Mouse (Mus musculus) midbrain, embryonic 15.5 days (tissue): ENCODE data around the gene Mrps31. TPM values are rescaled to one million over a fixed set of nuclear protein-coding genes. Genes with fewer than 3 reads are reported as not detected.

ENCODE experiments used
- ATAC-seq: fragments of 200-750 bp; cut with Nextera tagmentation; replicated peaks from 2 replicates; pipeline ENCODE4 v1.8.0; 2017; ENCODE audit warnings: moderate TSS enrichment
- H3K27ac ChIP-seq: fragments of 300-500 bp; sonication (generic); 2 replicates; pipeline ENCODE4 v1.5.1; 2015; ENCODE audit warnings: mild to moderate bottlenecking, inconsistent platforms
- H3K27me3 ChIP-seq: fragments of 300-500 bp; sonication (generic); replicated peaks from 2 replicates; pipeline ENCODE4 v1.6.1; 2015; ENCODE audit warnings: inconsistent platforms
- H3K36me3 ChIP-seq: fragments of 300-500 bp; sonication (generic); replicated peaks from 2 replicates; pipeline ENCODE4 v1.6.1; 2015; ENCODE audit warnings: inconsistent platforms
- H3K4me1 ChIP-seq: fragments of 300-500 bp; sonication (generic); 2 replicates; pipeline ENCODE4 v1.6.1; 2015; ENCODE audit warnings: inconsistent platforms
- H3K4me2 ChIP-seq: fragments of 300-500 bp; sonication (generic); 2 replicates; pipeline ENCODE4 v1.6.1; 2015; ENCODE audit warnings: inconsistent platforms, mild to moderate bottlenecking, moderate library complexity
- H3K4me3 ChIP-seq: fragments of 300-500 bp; sonication (generic); 2 replicates; pipeline ENCODE4 v1.5.1; 2015; ENCODE audit warnings: mild to moderate bottlenecking, inconsistent platforms
- H3K9ac ChIP-seq: fragments of 300-500 bp; sonication (generic); 2 replicates; pipeline ENCODE4 v1.6.1; 2015; ENCODE audit warnings: mild to moderate bottlenecking, inconsistent platforms
- H3K9me3 ChIP-seq: fragments of 300-500 bp; sonication (generic); 2 replicates; pipeline ENCODE4 v1.6.1; 2016; ENCODE audit warnings: inconsistent platforms
- WGBS: fragments of 180-500 bp; shearing (Covaris S2); methylation state at CpG from one replicate; pipeline ENCODE4 v1.1.7; 2015; ENCODE audit warnings: mixed read lengths; 5-methylcytosine and 5-hydroxymethylcytosine counted together
- polyA plus RNA-seq: library from polyadenylated mRNA; unstranded; fragments of >200 nt; fragmentation: Nextera tagmentation; extraction: Ambion mirVana; gene quantifications from 2 replicates; pipeline ENCODE4 v1.2.1, GENCODE M21; 2015

Gene Mrps31
- 31.6 TPM in 2 replicates for polyA plus RNA-seq

- ATAC-seq = peak; percentile 97
These were observed at the start of gene Mrps31 for GRCm38 (mm10) chr8:22411282-22411702. TSS of gene Mrps31 (plus strand) at chr8:22411361.

GRCm38 (mm10) chr8:22376311-22376710 is 34.9 kb upstream of the Mrps31 start:
- Histone ChIP-seq H3K36me3 (no peaks in the 10 kb centered on the region), H3K4me1 (no peaks in the 10 kb centered on the region), H3K9me3 (no peaks in the 10 kb centered on the region), H3K4me2 (no peak overlapping the region), H3K27me3 (no peaks in the 10 kb centered on the region), H3K27ac (no peak overlapping the region), H3K9ac (no peak overlapping the region), H3K4me3 (no peak overlapping the region)
- ATAC-seq = no peak
- WGBS = 91% methylated on average over 5 of the region's 5 CpGs

More at GRCm38 (mm10) chr8:22411282-22411702, at the start of gene Mrps31:
- WGBS = 0% methylated on average over 25 of the region's 25 CpGs
- Histone ChIP-seq H3K9ac (peak within 1 kb of the TSS; percentile 77), H3K4me2 (peak within 1 kb of the TSS; percentile 70), H3K27ac (peak within 1 kb of the TSS; percentile 78), H3K9me3 (no peaks in the 10 kb centered on the region), H3K36me3 (0 out of 2 replicates have a peak, but pooled peaks cover 9% of the 10 kb centered on the region), H3K27me3 (no peaks in the 10 kb centered on the region), H3K4me1 (peaks cover 19% of the 10 kb centered on the region), H3K4me3 (peak within 1 kb of the TSS; percentile 80)

GRCm38 (mm10) chr8:22376903-22377302 is 34.3 kb upstream of the Mrps31 start:
- ATAC-seq = no peak; the same call in 1 of the 2 replicates
- H3K9ac ChIP-seq = no peak overlapping the region
- WGBS = 46% methylated on average over 5 of the region's 5 CpGs

DNA sequence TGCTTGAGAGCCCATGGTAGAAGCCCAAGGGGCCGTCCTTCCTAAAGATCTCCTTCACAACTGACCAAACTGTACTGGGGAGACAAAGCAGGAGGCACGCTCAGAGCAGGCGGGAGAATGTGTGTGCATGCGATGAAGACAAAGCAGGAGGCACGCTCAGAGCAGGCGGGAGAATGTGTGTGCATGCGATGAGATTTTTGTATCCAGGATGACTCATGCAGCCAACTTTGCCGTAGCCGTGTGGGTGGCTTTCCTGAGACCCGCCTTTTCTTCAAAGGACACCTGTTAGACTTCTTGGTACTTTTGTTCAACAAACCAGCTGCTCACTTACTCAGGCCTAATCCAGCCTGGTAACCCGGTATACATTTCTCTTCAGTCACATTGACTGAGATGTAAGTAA is 30.2 kb upstream of the Mrps31 start:
- Histone ChIP-seq H3K9me3 (no peaks in the 10 kb centered on the region), H3K27ac (no peak overlapping the region), H3K27me3 (no peaks in the 10 kb centered on the region), H3K36me3 (no peaks in the 10 kb centered on the region), H3K4me2 (no peak overlapping the region), H3K4me1 (no peaks in the 10 kb centered on the region), H3K4me3 (no peak overlapping the region), H3K9ac (no peak overlapping the region)
- 95% methylated on average over 11 of the region's 11 CpGs for WGBS
- ATAC-seq = no peak

More at GRCm38 (mm10) chr8:22376903-22377302, 34.3 kb upstream of the Mrps31 start:
- Histone ChIP-seq H3K27ac (no peak overlapping the region), H3K4me2 (no peak overlapping the region), H3K9me3 (no peaks in the 10 kb centered on the region), H3K27me3 (no peaks in the 10 kb centered on the region), H3K4me3 (no peak overlapping the region), H3K4me1 (no peaks in the 10 kb centered on the region), H3K36me3 (no peaks in the 10 kb centered on the region)

- no peak overlapping the region for H3K4me2 ChIP-seq
- ATAC-seq = no peak
- H3K9ac ChIP-seq = no peak overlapping the region
- no peak overlapping the region for H3K4me3 ChIP-seq
- H3K27me3 ChIP-seq = no peaks in the 10 kb centered on the region
- WGBS = 84% methylated on average over 19 of the region's 19 CpGs
- H3K9me3 ChIP-seq = no peaks in the 10 kb centered on the region
- no peaks in the 10 kb centered on the region for H3K36me3 ChIP-seq
- no peaks in the 10 kb centered on the region for H3K4me1 ChIP-seq
- no peak overlapping the region for H3K27ac ChIP-seq
These were observed 28.2 kb upstream of the Mrps31 start for GRCm38 (mm10) chr8:22382824-22383595.

DNA sequence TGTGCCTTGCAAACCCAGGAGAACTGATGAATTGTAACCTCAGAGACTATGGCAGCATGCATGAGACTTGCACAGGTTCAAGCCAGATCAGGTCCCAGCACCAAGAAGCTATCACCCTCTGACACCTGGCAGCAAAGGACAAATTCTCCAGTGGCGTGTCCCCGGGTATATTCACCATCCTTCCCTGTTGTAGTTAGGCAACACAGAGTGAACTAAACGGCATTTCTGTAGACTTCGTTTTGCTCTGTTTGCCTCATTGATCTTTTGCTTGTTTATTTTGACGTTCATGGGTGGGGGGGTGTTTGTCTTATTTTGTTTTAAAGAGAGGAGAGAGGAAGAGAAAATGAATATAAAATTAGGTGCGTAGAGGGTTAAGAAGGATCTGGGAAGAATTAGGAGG is 26.0 kb upstream of the Mrps31 start:
- Histone ChIP-seq H3K27me3 (no peaks in the 10 kb centered on the region), H3K27ac (no peak overlapping the region), H3K36me3 (0 out of 2 replicates have a peak, but pooled peaks cover 4% of the 10 kb centered on the region), H3K4me2 (no peak overlapping the region), H3K9ac (no peak overlapping the region), H3K9me3 (no peaks in the 10 kb centered on the region), H3K4me3 (no peak overlapping the region), H3K4me1 (no peaks in the 10 kb centered on the region)
- 88% methylated on average over 6 of the region's 6 CpGs for WGBS
- no peak for ATAC-seq

- 85% methylated on average over 10 of the region's 10 CpGs for WGBS
- no peak for ATAC-seq
These were observed 21.3 kb upstream of the Mrps31 start for GRCm38 (mm10) chr8:22389874-22390273.

GRCm38 (mm10) chr8:22390766-22391463 is 20.2 kb upstream of the Mrps31 start:
- Histone ChIP-seq H3K9me3 (no peaks in the 10 kb centered on the region), H3K9ac (no peak overlapping the region), H3K36me3 (0 out of 2 replicates have a peak, but pooled peaks cover 4% of the 10 kb centered on the region), H3K4me1 (no peaks in the 10 kb centered on the region), H3K27me3 (no peaks in the 10 kb centered on the region), H3K4me3 (no peak overlapping the region), H3K4me2 (no peak overlapping the region), H3K27ac (no peak overlapping the region)
- 90% methylated on average over 8 of the region's 8 CpGs for WGBS
- no peak for ATAC-seq

More at GRCm38 (mm10) chr8:22389874-22390273, 21.3 kb upstream of the Mrps31 start:
- Histone ChIP-seq H3K27ac (no peak overlapping the region), H3K4me2 (no peak overlapping the region), H3K4me3 (no peak overlapping the region), H3K4me1 (no peaks in the 10 kb centered on the region), H3K27me3 (no peaks in the 10 kb centered on the region), H3K9me3 (no peaks in the 10 kb centered on the region), H3K9ac (no peak overlapping the region), H3K36me3 (0 out of 2 replicates have a peak, but pooled peaks cover 4% of the 10 kb centered on the region)

DNA sequence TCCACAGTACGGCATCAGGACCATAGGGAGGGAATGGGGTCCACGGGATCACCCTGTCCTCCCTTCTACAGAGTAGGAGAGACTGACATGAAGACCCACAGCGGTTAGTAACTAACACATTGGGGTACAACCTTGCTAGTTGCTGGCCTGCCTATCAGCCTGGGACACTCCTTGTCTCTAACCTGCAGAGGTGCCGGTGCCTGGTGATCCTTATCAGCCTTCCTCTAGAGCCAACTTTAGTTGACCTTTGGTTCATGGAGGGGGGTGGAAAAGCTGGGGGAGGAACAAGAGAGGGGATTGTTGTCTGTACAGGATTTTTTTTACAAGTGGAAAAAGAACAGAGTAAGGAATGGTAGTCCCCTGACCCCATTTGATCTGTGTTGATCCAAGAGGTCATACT is 16.7 kb upstream of the Mrps31 start:
- Histone ChIP-seq H3K27ac (no peak overlapping the region), H3K4me2 (no peak overlapping the region), H3K4me1 (peaks cover 13% of the 10 kb centered on the region), H3K36me3 (no peaks in the 10 kb centered on the region), H3K9me3 (no peaks in the 10 kb centered on the region), H3K9ac (no peak overlapping the region), H3K27me3 (0 out of 2 replicates have a peak, but pooled peaks cover 3% of the 10 kb centered on the region), H3K4me3 (no peak overlapping the region)
- no peak for ATAC-seq
- WGBS = 88% methylated on average over 4 of the region's 4 CpGs

- Histone ChIP-seq H3K4me2 (no peak overlapping the region), H3K27ac (no peak overlapping the region), H3K9me3 (no peaks in the 10 kb centered on the region), H3K4me1 (peaks cover 13% of the 10 kb centered on the region), H3K9ac (no peak overlapping the region), H3K4me3 (no peak overlapping the region), H3K36me3 (no peaks in the 10 kb centered on the region), H3K27me3 (0 out of 2 replicates have a peak, but pooled peaks cover 3% of the 10 kb centered on the region)
- ATAC-seq = no peak
- 98% methylated on average over 8 of the region's 8 CpGs for WGBS
These were observed 15.9 kb upstream of the Mrps31 start for GRCm38 (mm10) chr8:22395256-22395655.

DNA sequence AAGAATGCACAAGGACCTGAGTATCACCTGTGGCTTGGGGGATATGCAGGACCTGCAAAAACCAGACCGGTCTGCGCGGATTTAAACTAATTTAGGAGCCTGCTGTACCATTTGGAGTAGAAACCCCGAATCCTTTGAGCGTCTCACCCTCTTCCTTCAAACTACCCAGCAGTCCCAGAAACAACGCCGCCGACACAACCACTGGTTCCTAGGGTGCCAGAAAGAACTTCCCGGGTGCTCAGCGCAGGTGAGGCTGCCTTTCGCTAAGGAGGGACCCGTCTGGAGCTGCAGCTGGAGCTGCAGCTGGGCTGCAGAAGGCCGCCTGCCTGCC is 13.4 kb upstream of the Mrps31 start:
- Histone ChIP-seq H3K9ac (peak overlapping the region; percentile 63), H3K36me3 (no peaks in the 10 kb centered on the region), H3K4me2 (peak overlapping the region; percentile 75), H3K9me3 (no peaks in the 10 kb centered on the region), H3K4me3 (peak overlapping the region; percentile 76), H3K27me3 (0 out of 2 replicates have a peak, but pooled peaks cover 3% of the 10 kb centered on the region), H3K4me1 (peaks cover 13% of the 10 kb centered on the region), H3K27ac (peak overlapping the region; percentile 88)
- 2% methylated on average over 13 of the region's 13 CpGs for WGBS
- no peak for ATAC-seq

DNA sequence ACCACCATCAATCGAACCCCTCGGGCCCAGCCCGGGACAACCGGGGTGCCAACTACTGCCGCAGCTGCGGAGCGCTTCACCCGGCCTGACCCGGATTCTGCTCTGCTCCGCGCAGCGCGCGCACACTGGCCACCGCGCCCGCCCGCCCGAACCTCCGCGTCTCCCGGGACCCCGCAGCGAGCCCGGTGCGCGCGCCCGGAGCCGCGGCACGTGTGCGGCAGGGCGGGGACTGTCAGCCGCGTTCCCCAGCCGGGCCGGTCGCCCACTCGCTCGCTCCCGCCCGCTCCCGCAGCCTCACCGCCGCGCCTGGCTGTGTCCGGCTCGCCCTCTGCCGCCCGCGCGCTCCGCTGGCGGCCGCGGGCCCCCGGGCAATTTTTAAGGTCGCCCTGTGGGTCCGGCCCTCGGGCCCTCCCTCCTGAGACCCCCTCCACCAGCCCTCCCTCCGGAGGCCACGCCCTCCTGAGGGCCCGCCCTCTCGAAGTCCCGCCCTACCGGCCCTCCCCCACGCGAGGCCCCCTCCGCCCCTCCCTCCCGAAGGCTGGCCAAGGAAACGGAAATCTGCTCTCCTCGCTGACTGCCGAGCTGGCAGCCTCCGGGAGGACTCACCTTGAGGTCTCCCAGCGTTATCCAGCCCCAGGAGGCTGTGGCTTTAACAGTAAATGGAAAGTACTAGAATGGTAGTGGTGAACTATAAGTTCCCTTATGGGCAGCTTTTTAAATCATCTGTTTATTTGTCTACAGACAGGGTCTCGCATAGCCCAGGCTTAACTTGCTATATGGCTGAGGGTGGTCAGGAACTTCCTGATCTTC is 12.8 kb upstream of the Mrps31 start, which contains the start of gene Slc25a15:
Slc25a15 (minus strand) TSS at position 456 of the 810 bp plus-strand sequence.
- Histone ChIP-seq H3K36me3 (no peaks in the 10 kb centered on the region), H3K9me3 (no peaks in the 10 kb centered on the region), H3K9ac (peak within 1 kb of the TSS; percentile 63), H3K4me2 (peak within 1 kb of the TSS; percentile 75), H3K4me3 (peak within 1 kb of the TSS; percentile 76), H3K27ac (peak within 1 kb of the TSS; percentile 88), H3K27me3 (0 out of 2 replicates have a peak, but pooled peaks cover 3% of the 10 kb centered on the region), H3K4me1 (peaks cover 13% of the 10 kb centered on the region)
- peak; percentile 94 for ATAC-seq
- WGBS = under 1% methylated on average over 75 of the region's 77 CpGs
